Comparison of ENCODE assay signal across 8 mouse cellular contexts in genomic region chr2:155662390-155662789, GRCm38 (mm10). TPM values are rescaled to one million over a fixed set of nuclear protein-coding genes. Genes with fewer than 3 reads are reported as not detected.
"Had no signal": no experiment of that assay in that cellular context is flagged by ENCODE, and none has a peak within 500 bp of the region (broad histone marks: within the 10 kb centered on the region; RNA-seq: fewer than 3 reads in every experiment).

No protein-coding gene starts in this region.

- H3K4me2 ChIP-seq: intestine, embryonic 15.5 days; kidney, embryonic 15.5 days; limb, embryonic 13.5 days; neural tube, embryonic 13.5 days had no signal

- ATAC-seq: intestine, embryonic 15.5 days had no signal

- H3K9ac ChIP-seq: intestine, embryonic 15.5 days; kidney, embryonic 15.5 days; limb, embryonic 13.5 days; liver, embryonic 14.5 days; neural tube, embryonic 13.5 days had no signal

- H3K27me3 ChIP-seq: intestine, embryonic 15.5 days; kidney, embryonic 15.5 days; limb, embryonic 13.5 days; neural tube, embryonic 13.5 days had no signal

- H3K4me3 ChIP-seq: intestine, embryonic 15.5 days; kidney, embryonic 15.5 days; limb, embryonic 13.5 days; neural tube, embryonic 13.5 days had no signal

- H3K9me3 ChIP-seq: intestine, embryonic 15.5 days; kidney, embryonic 15.5 days; limb, embryonic 13.5 days; neural tube, embryonic 13.5 days had no signal

- H3K27ac ChIP-seq: intestine, embryonic 15.5 days; kidney, embryonic 15.5 days; limb, embryonic 13.5 days; liver, embryonic 14.5 days; neural tube, embryonic 13.5 days had no signal

- H3K4me1 ChIP-seq: intestine, embryonic 15.5 days; kidney, embryonic 15.5 days; limb, embryonic 13.5 days; neural tube, embryonic 13.5 days had no signal

RNA-seq across cellular contexts. Expression of gene Myh7b, which starts 51.4 kb away (rescaled TPM):
- total RNA-seq: liver, adult 2 months; megakaryocyte-erythroid progenitor cell, adult 5-6 weeks; monocyte, adult 5-6 weeks had no signal
- polyA plus RNA-seq: liver, adult 2 months had no signal
